20 mouse cellular contexts compared by ENCODE assay signal in the genomic region with DNA sequence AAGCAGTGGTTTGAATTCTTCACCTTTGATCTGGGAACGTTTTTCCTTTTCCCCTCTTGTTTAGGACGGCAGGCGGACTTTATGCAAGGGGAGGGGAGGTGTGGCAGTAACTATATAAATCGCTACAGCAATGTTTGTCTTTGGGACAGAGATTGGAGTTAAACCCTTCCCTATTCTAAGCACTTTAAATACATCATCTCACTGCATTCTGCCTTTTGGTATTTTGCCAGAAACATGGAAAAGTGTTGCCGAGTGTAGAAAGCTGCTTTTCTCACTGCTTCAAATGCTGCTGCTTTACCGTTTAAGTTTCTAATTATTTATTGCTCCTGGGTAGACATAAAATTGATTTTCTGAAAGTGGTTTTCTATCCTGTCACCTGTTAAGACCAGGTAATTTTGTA. TPM values are rescaled to one million over a fixed set of nuclear protein-coding genes. Genes with fewer than 3 reads are reported as not detected.
A peak's percentile ranks its signal among the peaks of the same experiment; 100 is the strongest.
DNase-seq lines count a peak whose midpoint lies in the region; ATAC-seq lines count a peak whose summit lies in the region.
"Had no signal": no experiment of that assay in that cellular context is flagged by ENCODE, and none has a peak within 500 bp of the region (broad histone marks: within the 10 kb centered on the region; RNA-seq: fewer than 3 reads in every experiment).

No protein-coding gene starts in this region.

- H3K27ac ChIP-seq in forebrain, embryonic 15.5 days (replicated peaks) = peak overlapping the region; percentile 43
- no peak overlapping the region for H3K27ac ChIP-seq in forebrain, embryonic 12.5 days
- no peak overlapping the region for H3K27ac ChIP-seq in kidney, embryonic 16.5 days (ENCODE audit: low read length)
- no peak overlapping the region for H3K27ac ChIP-seq in kidney, embryonic 14.5 days (ENCODE audit: low read depth, low read length)
- H3K27ac ChIP-seq in midbrain, embryonic 14.5 days (replicated peaks; ENCODE audit: low read depth, low read length) = no peak overlapping the region
- no peak overlapping the region for H3K27ac ChIP-seq in midbrain, embryonic 11.5 days (ENCODE audit: low read depth, low read length)
- H3K27ac ChIP-seq in stomach, embryonic 14.5 days (ENCODE audit: low read length) = no peak overlapping the region
- H3K27ac ChIP-seq: limb, embryonic 13.5 days; liver, embryonic 14.5 days; macrophage; midbrain, embryonic 12.5 days had no signal

- peak; percentile 33 for DNase-seq in midbrain, embryonic 14.5 days
- DNase-seq in midbrain, embryonic 11.5 days (ENCODE audit: low spot score, missing footprints) = no peak
- DNase-seq in embryo, embryonic 11 days = no peak
- DNase-seq: adrenal gland, postnatal 14 days; cerebellum, adult 18-20 months; cerebellum, postnatal 36 days; heart, adult 18-20 months; kidney, adult 9 months; thymus, postnatal 25 days had no signal

- WGBS in forebrain, embryonic 15.5 days = 25% methylated on average over 6 of the region's 6 CpGs
- whole genome bisulfite sequencing in forebrain, embryonic 12.5 days = 52% methylated on average over 6 of the region's 6 CpGs
- WGBS in kidney, embryonic 16.5 days = 21% methylated on average over 6 of the region's 6 CpGs
- WGBS in kidney, embryonic 14.5 days = 24% methylated on average over 6 of the region's 6 CpGs
- 44% methylated on average over 6 of the region's 6 CpGs for WGBS in midbrain, embryonic 14.5 days
- 37% methylated on average over 6 of the region's 6 CpGs for WGBS in midbrain, embryonic 11.5 days
- WGBS in stomach, embryonic 14.5 days = 6% methylated on average over 6 of the region's 6 CpGs

- no peak overlapping the region for H3K4me2 ChIP-seq in forebrain, embryonic 15.5 days (replicated peaks)
- no peak overlapping the region for H3K4me2 ChIP-seq in forebrain, embryonic 12.5 days
- H3K4me2 ChIP-seq in kidney, embryonic 16.5 days (replicated peaks; ENCODE audit: low read depth, low read length) = 0 out of 2 replicates have a peak overlapping the region, but pooled peaks have one; percentile 23
- no peak overlapping the region for H3K4me2 ChIP-seq in kidney, embryonic 14.5 days (replicated peaks; ENCODE audit: low read depth, low read length)
- no peak overlapping the region for H3K4me2 ChIP-seq in midbrain, embryonic 14.5 days (ENCODE audit: low read length)
- no peak overlapping the region for H3K4me2 ChIP-seq in midbrain, embryonic 11.5 days
- H3K4me2 ChIP-seq in stomach, embryonic 14.5 days (replicated peaks; ENCODE audit: low read depth, low read length) = 0 out of 2 replicates have a peak overlapping the region, but pooled peaks have one; percentile 19
- H3K4me2 ChIP-seq: limb, embryonic 13.5 days; midbrain, embryonic 12.5 days had no signal

- H3K4me1 ChIP-seq in forebrain, embryonic 15.5 days = peaks cover 11% of the 10 kb centered on the region
- H3K4me1 ChIP-seq in forebrain, embryonic 12.5 days = peaks cover 9% of the 10 kb centered on the region
- no peaks in the 10 kb centered on the region for H3K4me1 ChIP-seq in kidney, embryonic 16.5 days (ENCODE audit: insufficient read depth, low read length)
- no peaks in the 10 kb centered on the region for H3K4me1 ChIP-seq in kidney, embryonic 14.5 days (ENCODE audit: control insufficient read depth, insufficient read depth, low read length)
- peaks cover 10% of the 10 kb centered on the region; the same call in 1 of the 2 replicates for H3K4me1 ChIP-seq in midbrain, embryonic 14.5 days (ENCODE audit: control insufficient read depth, insufficient read depth, low read length)
- no peaks in the 10 kb centered on the region for H3K4me1 ChIP-seq in midbrain, embryonic 11.5 days (ENCODE audit: control insufficient read depth, insufficient read depth, low read length)
- H3K4me1 ChIP-seq in stomach, embryonic 14.5 days (ENCODE audit: control insufficient read depth, insufficient read depth, low read length) = peaks cover 12% of the 10 kb centered on the region

- no peak for ATAC-seq in forebrain, embryonic 15.5 days (replicated peaks)
- no peak for ATAC-seq in forebrain, embryonic 12.5 days (ENCODE audit: low FRiP score)
- no peak for ATAC-seq in kidney, embryonic 16.5 days (ENCODE audit: low FRiP score, low TSS enrichment)
- no peak for ATAC-seq in kidney, embryonic 14.5 days (ENCODE audit: low FRiP score, low TSS enrichment)
- ATAC-seq in midbrain, embryonic 14.5 days (ENCODE audit: low FRiP score, low TSS enrichment) = no peak
- ATAC-seq in midbrain, embryonic 11.5 days (ENCODE audit: low FRiP score) = no peak
- no peak for ATAC-seq in stomach, embryonic 14.5 days (ENCODE audit: insufficient number of reproducible peaks, insufficient read depth, low FRiP score, low read depth)

- H3K9me3 ChIP-seq in forebrain, embryonic 15.5 days = no peaks in the 10 kb centered on the region
- no peaks in the 10 kb centered on the region for H3K9me3 ChIP-seq in forebrain, embryonic 12.5 days
- no peaks in the 10 kb centered on the region for H3K9me3 ChIP-seq in kidney, embryonic 16.5 days (ENCODE audit: low read length)
- no peaks in the 10 kb centered on the region for H3K9me3 ChIP-seq in kidney, embryonic 14.5 days (ENCODE audit: control insufficient read depth, low read length)
- no peaks in the 10 kb centered on the region for H3K9me3 ChIP-seq in midbrain, embryonic 14.5 days (ENCODE audit: control insufficient read depth, low read length)
- no peaks in the 10 kb centered on the region for H3K9me3 ChIP-seq in midbrain, embryonic 11.5 days (ENCODE audit: control insufficient read depth, low read length)
- H3K9me3 ChIP-seq in stomach, embryonic 14.5 days (ENCODE audit: control insufficient read depth, low read depth, low read length) = no peaks in the 10 kb centered on the region
- H3K9me3 ChIP-seq: limb, embryonic 13.5 days; midbrain, embryonic 12.5 days had no signal

- no peak overlapping the region for H3K4me3 ChIP-seq in forebrain, embryonic 15.5 days
- H3K4me3 ChIP-seq in forebrain, embryonic 12.5 days (replicated peaks) = no peak overlapping the region
- H3K4me3 ChIP-seq in kidney, embryonic 16.5 days (ENCODE audit: low read length) = no peak overlapping the region
- H3K4me3 ChIP-seq in kidney, embryonic 14.5 days (ENCODE audit: low read length) = no peak overlapping the region
- no peak overlapping the region for H3K4me3 ChIP-seq in midbrain, embryonic 14.5 days (replicated peaks; ENCODE audit: low read depth, low read length)
- no peak overlapping the region for H3K4me3 ChIP-seq in midbrain, embryonic 11.5 days (ENCODE audit: low read depth, low read length)
- no peak overlapping the region for H3K4me3 ChIP-seq in stomach, embryonic 14.5 days (ENCODE audit: low read depth, low read length)
- H3K4me3 ChIP-seq: limb, embryonic 13.5 days; midbrain, embryonic 12.5 days had no signal

- no peak overlapping the region for H3K9ac ChIP-seq in forebrain, embryonic 15.5 days (replicated peaks)
- H3K9ac ChIP-seq in forebrain, embryonic 12.5 days = no peak overlapping the region
- H3K9ac ChIP-seq in kidney, embryonic 16.5 days (replicated peaks; ENCODE audit: low read length) = no peak overlapping the region
- H3K9ac ChIP-seq in kidney, embryonic 14.5 days (ENCODE audit: low read depth, low read length) = no peak overlapping the region
- H3K9ac ChIP-seq in midbrain, embryonic 14.5 days (replicated peaks; ENCODE audit: low read length) = 0 out of 2 replicates have a peak overlapping the region, but pooled peaks have one; percentile 2
- no peak overlapping the region for H3K9ac ChIP-seq in midbrain, embryonic 11.5 days (ENCODE audit: low read length)
- H3K9ac ChIP-seq in stomach, embryonic 14.5 days (replicated peaks; ENCODE audit: low read depth, low read length) = no peak overlapping the region
- H3K9ac ChIP-seq: limb, embryonic 13.5 days; liver, embryonic 14.5 days; midbrain, embryonic 12.5 days had no signal

- no peaks in the 10 kb centered on the region for H3K27me3 ChIP-seq in forebrain, embryonic 15.5 days
- H3K27me3 ChIP-seq in forebrain, embryonic 12.5 days = no peaks in the 10 kb centered on the region
- no peaks in the 10 kb centered on the region for H3K27me3 ChIP-seq in kidney, embryonic 16.5 days (ENCODE audit: insufficient read depth, low read length)
- H3K27me3 ChIP-seq in kidney, embryonic 14.5 days (ENCODE audit: control insufficient read depth, insufficient read depth, low read length) = no peaks in the 10 kb centered on the region
- H3K27me3 ChIP-seq in midbrain, embryonic 14.5 days (ENCODE audit: control insufficient read depth, insufficient read depth, low read length) = no peaks in the 10 kb centered on the region
- no peaks in the 10 kb centered on the region for H3K27me3 ChIP-seq in midbrain, embryonic 11.5 days (ENCODE audit: control insufficient read depth, insufficient read depth, low read length)
- H3K27me3 ChIP-seq in stomach, embryonic 14.5 days (ENCODE audit: control insufficient read depth, insufficient read depth, low read length) = no peaks in the 10 kb centered on the region
- H3K27me3 ChIP-seq: limb, embryonic 13.5 days; midbrain, embryonic 12.5 days had no signal

- no peaks in the 10 kb centered on the region for H3K36me3 ChIP-seq in forebrain, embryonic 15.5 days
- no peaks in the 10 kb centered on the region for H3K36me3 ChIP-seq in forebrain, embryonic 12.5 days (replicated peaks)
- no peaks in the 10 kb centered on the region for H3K36me3 ChIP-seq in kidney, embryonic 16.5 days (ENCODE audit: insufficient read depth, low read length)
- no peaks in the 10 kb centered on the region for H3K36me3 ChIP-seq in kidney, embryonic 14.5 days (ENCODE audit: control insufficient read depth, insufficient read depth, low read length)
- no peaks in the 10 kb centered on the region for H3K36me3 ChIP-seq in midbrain, embryonic 14.5 days (ENCODE audit: control insufficient read depth, insufficient read depth, low read length)
- H3K36me3 ChIP-seq in midbrain, embryonic 11.5 days (ENCODE audit: control insufficient read depth, insufficient read depth, low read length) = no peaks in the 10 kb centered on the region
- H3K36me3 ChIP-seq in stomach, embryonic 14.5 days (ENCODE audit: control insufficient read depth, insufficient read depth, low read length) = no peaks in the 10 kb centered on the region
- H3K36me3 ChIP-seq: G1E; limb, embryonic 13.5 days; midbrain, embryonic 12.5 days had no signal

RNA-seq across cellular contexts. Expression of a gene that starts 33.9 kb away (rescaled TPM):
- 0.45 TPM in 1 of 2 replicates, not detected in the other for polyA plus RNA-seq in forebrain, embryonic 15.5 days (2015; fragmentation: Nextera tagmentation; extraction: Ambion mirVana)
- not detected in 2 replicates for polyA plus RNA-seq in forebrain, embryonic 12.5 days (2016; fragmentation: Nextera tagmentation; extraction: Ambion mirVana)
- polyA plus RNA-seq in kidney, embryonic 16.5 days (2015; fragmentation: Nextera tagmentation; extraction: Ambion mirVana) = 0.10 TPM in 1 of 2 replicates, not detected in the other
- not detected in 2 replicates for polyA plus RNA-seq in kidney, embryonic 14.5 days (2014; fragmentation: Nextera tagmentation; extraction: Ambion mirVana)
- 0.22 TPM in 1 of 2 replicates, not detected in the other for polyA plus RNA-seq in midbrain, embryonic 14.5 days (2014; fragmentation: Nextera tagmentation; extraction: Ambion mirVana)
- 0.33 TPM in 1 of 2 replicates, not detected in the other for polyA plus RNA-seq in midbrain, embryonic 11.5 days (2014; fragmentation: Nextera tagmentation; extraction: Ambion mirVana)
- 0.83 and 0.91 TPM in 2 replicates for polyA plus RNA-seq in stomach, embryonic 14.5 days (2014; fragmentation: Nextera tagmentation; extraction: Ambion mirVana)
- polyA plus RNA-seq: G1E; heart, embryonic 14.5 days; limb, embryonic 13.5 days; liver, embryonic 14.5 days; macrophage had no signal

Comparison
In these comparisons a context has a peak if more than half of its experiments do, and no peak if none do; other contexts are left out.
1. H3K4me2 ChIP-seq: peak in kidney, embryonic 16.5 days (single experiment) and stomach, embryonic 14.5 days (single experiment); none in forebrain, embryonic 15.5 days (single experiment), forebrain, embryonic 12.5 days (single experiment), kidney, embryonic 14.5 days (single experiment), midbrain, embryonic 14.5 days (single experiment) and midbrain, embryonic 11.5 days (single experiment).